Mouse (Mus musculus): Measurements from ENCODE around the gene Arhgef28. TPM values are rescaled to one million over a fixed set of nuclear protein-coding genes. Genes with fewer than 3 reads are reported as not detected.

The Arhgef28 gene
- polyA plus RNA-seq, 2 experiments = 0.11 to 0.52 TPM

DNA sequence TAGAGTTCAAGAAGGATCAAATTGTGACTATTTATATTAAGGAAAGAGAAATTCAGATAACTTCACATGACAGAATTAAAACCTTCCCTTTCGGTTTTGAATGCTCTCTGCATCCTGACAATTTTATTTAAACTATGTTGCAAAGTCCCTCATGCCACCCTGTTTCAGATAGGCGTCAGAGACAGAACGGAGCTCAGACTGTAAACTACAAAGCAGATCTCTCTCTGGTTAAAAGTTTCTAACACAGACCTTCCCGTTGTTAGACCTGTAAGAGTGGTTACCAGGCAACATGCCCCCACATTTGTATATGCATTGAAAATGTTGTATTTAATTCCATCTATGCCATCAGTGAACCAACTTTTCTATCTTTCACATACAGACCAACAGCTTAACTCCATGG, 246.1 kb downstream of the Arhgef28 start:
- no peak overlapping the region for H3K4me3 ChIP-seq (ENCODE audit: insufficient read depth in 1 of 2, low read depth in 2 of 2, low read length in 2 of 2)
- ATAC-seq (ENCODE audit: insufficient read depth) (no peak), DNase-seq (ENCODE audit: low read depth in 3 of 3, low spot score in 3 of 3) (no peak)
- no peaks in the 10 kb centered on the region for H3K36me3 ChIP-seq (replicated peaks; ENCODE audit: control insufficient read depth, insufficient read depth, low read depth)
- no peaks in the 10 kb centered on the region for H3K27me3 ChIP-seq (ENCODE audit: control insufficient read depth, insufficient read depth, low read length)
- TF ChIP-seq EP300 (IDR thresholded peaks at IDR 0.05; ENCODE audit: low read depth) (no peak), CTCF (IDR thresholded peaks at IDR 0.05; ENCODE audit: low read depth) (no peak)
- 63% methylated on average over 4 of the region's 4 CpGs for WGBS (ENCODE audit: insufficient replicate concordance)
- no peak overlapping the region for H3K9ac ChIP-seq (replicated peaks)
- H3K27ac ChIP-seq = no peak overlapping the region
- H3K4me2 ChIP-seq (ENCODE audit: low read depth) = no peak overlapping the region
- no peaks in the 10 kb centered on the region for H3K4me1 ChIP-seq (replicated peaks; ENCODE audit: control insufficient read depth in 2 of 2, insufficient read depth in 2 of 2, low read length in 1 of 2)
- H3K9me3 ChIP-seq (ENCODE audit: control insufficient read depth, low read length) = no peaks in the 10 kb centered on the region

GRCm38 (mm10) chr13:97959394-97959888, 246.8 kb downstream of the Arhgef28 start:
- Histone ChIP-seq H3K27me3 (ENCODE audit: control insufficient read depth, insufficient read depth, low read length) (no peaks in the 10 kb centered on the region), H3K27ac (no peak overlapping the region), H3K4me2 (ENCODE audit: low read depth) (no peak overlapping the region), H3K36me3 (replicated peaks; ENCODE audit: control insufficient read depth, insufficient read depth, low read depth) (no peaks in the 10 kb centered on the region), H3K9ac (replicated peaks) (no peak overlapping the region), H3K4me3 (ENCODE audit: insufficient read depth in 1 of 2, low read depth in 2 of 2, low read length in 2 of 2) (no peak overlapping the region), H3K4me1 (replicated peaks; ENCODE audit: control insufficient read depth in 2 of 2, insufficient read depth in 2 of 2, low read length in 1 of 2) (no peaks in the 10 kb centered on the region), H3K9me3 (ENCODE audit: control insufficient read depth, low read length) (no peaks in the 10 kb centered on the region)
- WGBS (ENCODE audit: insufficient replicate concordance) = 38% methylated on average over 7 of the region's 7 CpGs
- ATAC-seq (ENCODE audit: insufficient read depth) (no peak), DNase-seq (ENCODE audit: low read depth in 3 of 3, low spot score in 3 of 3) (no peak)
- no peak for TF ChIP-seq CTCF (IDR thresholded peaks at IDR 0.05; ENCODE audit: low read depth)
- no peak for TF ChIP-seq EP300 (IDR thresholded peaks at IDR 0.05; ENCODE audit: low read depth)

GRCm38 (mm10) chr13:97955759-97956158, 250.5 kb downstream of the Arhgef28 start:
- no peak for TF ChIP-seq CTCF (IDR thresholded peaks at IDR 0.05; ENCODE audit: low read depth)
- TF ChIP-seq EP300 (IDR thresholded peaks at IDR 0.05; ENCODE audit: low read depth) = no peak
- no peak for ATAC-seq (ENCODE audit: insufficient read depth)
- no peak for DNase-seq (ENCODE audit: low read depth in 3 of 3, low spot score in 3 of 3)
- H3K27me3 ChIP-seq (ENCODE audit: control insufficient read depth, insufficient read depth, low read length) = no peaks in the 10 kb centered on the region
- H3K9me3 ChIP-seq (ENCODE audit: control insufficient read depth, low read length) = no peaks in the 10 kb centered on the region
- H3K4me1 ChIP-seq (replicated peaks; ENCODE audit: control insufficient read depth in 2 of 2, insufficient read depth in 2 of 2, low read length in 1 of 2) = no peaks in the 10 kb centered on the region
- WGBS (ENCODE audit: insufficient replicate concordance) = 45% methylated on average over 9 of the region's 9 CpGs
- H3K4me3 ChIP-seq (ENCODE audit: insufficient read depth in 1 of 2, low read depth in 2 of 2, low read length in 2 of 2) = no peak overlapping the region
- no peaks in the 10 kb centered on the region for H3K36me3 ChIP-seq (replicated peaks; ENCODE audit: control insufficient read depth, insufficient read depth, low read depth)
- no peak overlapping the region for H3K27ac ChIP-seq
- no peak overlapping the region for H3K9ac ChIP-seq (replicated peaks)
- H3K4me2 ChIP-seq (ENCODE audit: low read depth) = no peak overlapping the region

DNA sequence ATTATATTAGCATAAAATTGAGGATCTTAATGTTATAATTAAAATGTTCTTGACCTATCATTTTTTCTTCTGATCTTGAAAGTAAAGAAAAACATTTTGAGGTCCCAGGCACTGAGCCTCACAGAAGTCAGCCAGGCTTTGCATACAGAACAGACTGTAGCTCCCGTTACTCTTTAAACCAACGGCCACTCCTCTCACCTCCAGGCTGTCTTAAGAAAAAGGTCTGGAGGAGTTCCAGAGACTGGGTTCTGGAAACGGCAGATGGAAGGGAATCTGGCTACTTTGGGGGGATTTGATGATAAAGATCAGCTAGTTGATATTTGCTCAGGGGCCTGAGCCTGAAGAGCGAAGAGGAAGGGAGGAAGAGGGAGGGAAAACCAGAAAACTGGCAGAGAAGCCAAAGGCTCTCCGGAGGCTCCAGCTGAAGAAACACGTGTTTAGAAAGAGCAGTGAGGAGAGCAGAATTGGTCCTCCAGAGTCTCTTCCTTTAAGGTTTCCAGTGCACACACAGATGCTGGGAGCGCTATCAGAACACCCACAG, 251.2 kb downstream of the Arhgef28 start:
- Histone ChIP-seq H3K4me3 (ENCODE audit: insufficient read depth in 1 of 2, low read depth in 2 of 2, low read length in 2 of 2) (no peak overlapping the region), H3K4me1 (replicated peaks; ENCODE audit: control insufficient read depth in 2 of 2, insufficient read depth in 2 of 2, low read length in 1 of 2) (no peaks in the 10 kb centered on the region), H3K9ac (replicated peaks) (no peak overlapping the region), H3K27ac (no peak overlapping the region), H3K9me3 (ENCODE audit: control insufficient read depth, low read length) (no peaks in the 10 kb centered on the region), H3K27me3 (ENCODE audit: control insufficient read depth, insufficient read depth, low read length) (no peaks in the 10 kb centered on the region), H3K36me3 (replicated peaks; ENCODE audit: control insufficient read depth, insufficient read depth, low read depth) (no peaks in the 10 kb centered on the region), H3K4me2 (ENCODE audit: low read depth) (no peak overlapping the region)
- DNase-seq (ENCODE audit: low read depth in 3 of 3, low spot score in 3 of 3) (no peak), ATAC-seq (ENCODE audit: insufficient read depth) (no peak)
- TF ChIP-seq CTCF (IDR thresholded peaks at IDR 0.05; ENCODE audit: low read depth) (no peak), EP300 (IDR thresholded peaks at IDR 0.05; ENCODE audit: low read depth) (no peak)
- WGBS (ENCODE audit: insufficient replicate concordance) = 34% methylated on average over 7 of the region's 7 CpGs

DNA sequence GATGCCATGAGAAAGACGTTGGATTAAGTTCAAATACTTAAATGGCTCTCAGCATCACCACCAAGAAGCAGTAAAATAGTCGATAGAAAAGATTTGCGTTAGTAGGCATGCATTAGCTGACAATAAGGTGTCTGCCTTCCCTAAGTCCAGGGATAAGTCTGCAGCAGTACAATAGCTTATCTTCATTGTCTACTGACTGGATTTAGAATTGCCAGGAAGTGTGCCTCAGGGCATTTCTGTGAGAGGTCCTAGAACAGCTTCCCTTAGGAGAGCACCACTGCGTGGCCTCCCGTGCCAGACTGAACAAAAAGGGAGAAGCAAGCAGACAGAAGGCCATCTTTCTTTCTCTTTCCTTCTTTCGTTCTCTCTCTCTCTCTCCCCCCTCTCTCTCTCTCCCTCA, 252.2 kb downstream of the Arhgef28 start:
- Histone ChIP-seq H3K27me3 (ENCODE audit: control insufficient read depth, insufficient read depth, low read length) (no peaks in the 10 kb centered on the region), H3K4me2 (ENCODE audit: low read depth) (no peak overlapping the region), H3K36me3 (replicated peaks; ENCODE audit: control insufficient read depth, insufficient read depth, low read depth) (no peaks in the 10 kb centered on the region), H3K4me1 (replicated peaks; ENCODE audit: control insufficient read depth in 2 of 2, insufficient read depth in 2 of 2, low read length in 1 of 2) (no peaks in the 10 kb centered on the region), H3K9ac (replicated peaks) (no peak overlapping the region), H3K9me3 (ENCODE audit: control insufficient read depth, low read length) (no peaks in the 10 kb centered on the region), H3K4me3 (ENCODE audit: insufficient read depth in 1 of 2, low read depth in 2 of 2, low read length in 2 of 2) (no peak overlapping the region), H3K27ac (no peak overlapping the region)
- ATAC-seq (ENCODE audit: insufficient read depth) (no peak), DNase-seq (ENCODE audit: low read depth in 3 of 3, low spot score in 3 of 3) (no peak)
- 62% methylated on average over 6 of the region's 6 CpGs for WGBS (ENCODE audit: insufficient replicate concordance)
- no peak for TF ChIP-seq CTCF (IDR thresholded peaks at IDR 0.05; ENCODE audit: low read depth)
- TF ChIP-seq EP300 (IDR thresholded peaks at IDR 0.05; ENCODE audit: low read depth) = no peak

Measured in liver, embryonic 14.5 days (tissue).